Mouse (Mus musculus) forebrain, embryonic 10.5 days (tissue): Measurements from ENCODE around the gene 1700074P13Rik. TPM values are rescaled to one million over a fixed set of nuclear protein-coding genes. Genes with fewer than 3 reads are reported as not detected.
"Not testable (repeated sequence)": the region's sequence is repeated elsewhere in the genome, so short reads cannot be mapped to it uniquely, and the experiment has no call there.

Experiments used
- DNase-seq: peaks from one replicate; pipeline ENCODE4 v3.0.0-alpha.2; 2017; ENCODE audit warnings: low spot score; ENCODE audit errors: extremely low spot score
- H3K27ac ChIP-seq: fragments of 300-500 bp; sonication (generic); 2 replicates; pipeline ENCODE4 v1.5.1; 2016; ENCODE audit warnings: mild to moderate bottlenecking
- H3K27me3 ChIP-seq: fragments of 300-500 bp; sonication (generic); 2 replicates; pipeline ENCODE4 v1.6.1; 2016; ENCODE audit warnings: mild to moderate bottlenecking; ENCODE audit not compliant: poor library complexity, severe bottlenecking
- H3K36me3 ChIP-seq: fragments of 300-500 bp; sonication (generic); replicated peaks from 2 replicates; pipeline ENCODE4 v1.6.1; 2016; ENCODE audit warnings: mild to moderate bottlenecking, moderate library complexity
- H3K4me1 ChIP-seq: fragments of 300-500 bp; sonication (generic); 2 replicates; pipeline ENCODE4 v1.6.1; 2016
- H3K4me3 ChIP-seq: fragments of 300-500 bp; sonication (generic); 2 replicates; pipeline ENCODE4 v1.5.1; 2016; ENCODE audit warnings: mild to moderate bottlenecking, moderate library complexity
- H3K9me3 ChIP-seq: fragments of 300-500 bp; sonication (generic); 2 replicates; pipeline ENCODE4 v1.6.1; 2016; ENCODE audit warnings: mild to moderate bottlenecking, moderate library complexity
- WGBS: fragments of 180-500 bp; shearing (Covaris S2); methylation state at CpG from one replicate; pipeline ENCODE4 v1.1.7; 2016; 5-methylcytosine and 5-hydroxymethylcytosine counted together
- polyA plus RNA-seq: library from polyadenylated mRNA; unstranded; fragments of >200 nt; fragmentation: Nextera tagmentation; extraction: Ambion mirVana; gene quantifications from 2 replicates; pipeline ENCODE4 v1.2.1, GENCODE M21; 2016

The 1700074P13Rik gene
- not detected in 2 replicates for polyA plus RNA-seq

GRCm38 (mm10) chr6:40940457-40940856, at the start of gene 1700074P13Rik:
1700074P13Rik (minus strand) TSS chr6:40940557.
- H3K36me3 ChIP-seq, result no peaks in the 10 kb centered on the region
- WGBS, result 93% methylated on average over 10 of the region's 10 CpGs
- no peak for DNase-seq
- no peaks in the 10 kb centered on the region for H3K4me1 ChIP-seq
- H3K27me3 ChIP-seq, result no peaks in the 10 kb centered on the region
- no peak within 1 kb of the TSS for H3K4me3 ChIP-seq
- no peaks in the 10 kb centered on the region for H3K9me3 ChIP-seq
- H3K27ac ChIP-seq, result no peak within 1 kb of the TSS

- H3K36me3 ChIP-seq, H3K9me3 ChIP-seq, DNase-seq, H3K27ac ChIP-seq, H3K4me1 ChIP-seq, H3K27me3 ChIP-seq, H3K4me3 ChIP-seq: not testable (repeated sequence)
- 93% methylated on average over 2 of the region's 2 CpGs for WGBS
These were observed 24.1 kb upstream of the 1700074P13Rik start, which contains the start of gene 1810009J06Rik for GRCm38 (mm10) chr6:40964454-40964853. 1810009J06Rik (plus strand) TSS chr6:40964754.

- Histone ChIP-seq H3K27me3 (no peaks in the 10 kb centered on the region), H3K27ac (no peak overlapping the region), H3K4me3 (no peak overlapping the region), H3K4me1 (no peaks in the 10 kb centered on the region), H3K36me3 (no peaks in the 10 kb centered on the region), H3K9me3 (no peaks in the 10 kb centered on the region; the same call in 1 of the 2 replicates)
- 70% methylated on average over 2 of the region's 2 CpGs for WGBS
- DNase-seq, result no peak
These were observed 13.4 kb upstream of the 1700074P13Rik start for GRCm38 (mm10) chr6:40953716-40954115.

GRCm38 (mm10) chr6:40951770-40952169, 11.4 kb upstream of the 1700074P13Rik start, which contains the start of gene Gm4744:
Gm4744 (minus strand) TSS chr6:40951870.
- Histone ChIP-seq H3K9me3 (no peaks in the 10 kb centered on the region), H3K27me3 (no peaks in the 10 kb centered on the region), H3K36me3 (no peaks in the 10 kb centered on the region), H3K4me1 (no peaks in the 10 kb centered on the region), H3K4me3 (no peak within 1 kb of the TSS), H3K27ac (no peak within 1 kb of the TSS)
- DNase-seq, result no peak

- H3K4me1 ChIP-seq, result no peaks in the 10 kb centered on the region
- H3K4me3 ChIP-seq, result no peak overlapping the region
- no peak for DNase-seq
- H3K36me3 ChIP-seq, result no peaks in the 10 kb centered on the region
- H3K9me3 ChIP-seq, result no peaks in the 10 kb centered on the region
- H3K27me3 ChIP-seq, result no peaks in the 10 kb centered on the region
- H3K27ac ChIP-seq, result no peak overlapping the region
- WGBS, result 88% methylated on average over 4 of the region's 4 CpGs
These were observed 20.4 kb downstream of the 1700074P13Rik start for GRCm38 (mm10) chr6:40919954-40920353.

GRCm38 (mm10) chr6:40900287-40900686, 40.1 kb downstream of the 1700074P13Rik start, which contains the start of gene Prss58:
Prss58 (minus strand) TSS chr6:40900387.
- no peak within 1 kb of the TSS for H3K4me3 ChIP-seq
- no peaks in the 10 kb centered on the region for H3K36me3 ChIP-seq
- H3K4me1 ChIP-seq, result no peaks in the 10 kb centered on the region
- DNase-seq, result no peak
- H3K27ac ChIP-seq, result no peak within 1 kb of the TSS
- no peaks in the 10 kb centered on the region for H3K9me3 ChIP-seq
- H3K27me3 ChIP-seq, result no peaks in the 10 kb centered on the region

GRCm38 (mm10) chr6:40894716-40895115, 45.6 kb downstream of the 1700074P13Rik start:
- H3K27me3 ChIP-seq, result no peaks in the 10 kb centered on the region
- no peaks in the 10 kb centered on the region for H3K4me1 ChIP-seq
- H3K36me3 ChIP-seq, result no peaks in the 10 kb centered on the region
- WGBS, result 83% methylated on average over 1 of the region's 1 CpGs
- no peak overlapping the region for H3K27ac ChIP-seq
- no peaks in the 10 kb centered on the region for H3K9me3 ChIP-seq
- no peak overlapping the region for H3K4me3 ChIP-seq
- no peak for DNase-seq

- 43% methylated on average over 7 of the region's 7 CpGs for WGBS
- DNase-seq, result no peak
- H3K27ac ChIP-seq, result no peak overlapping the region
- H3K27me3 ChIP-seq, result no peaks in the 10 kb centered on the region
- H3K9me3 ChIP-seq, result no peaks in the 10 kb centered on the region
- H3K4me1 ChIP-seq, result no peaks in the 10 kb centered on the region
- no peak overlapping the region for H3K4me3 ChIP-seq
- no peaks in the 10 kb centered on the region for H3K36me3 ChIP-seq
These were observed 46.8 kb downstream of the 1700074P13Rik start for GRCm38 (mm10) chr6:40893577-40893976.

GRCm38 (mm10) chr6:40891754-40892153, 48.6 kb downstream of the 1700074P13Rik start:
- H3K27me3 ChIP-seq, result no peaks in the 10 kb centered on the region
- no peaks in the 10 kb centered on the region for H3K36me3 ChIP-seq
- no peak for DNase-seq
- 83% methylated on average over 4 of the region's 4 CpGs for WGBS
- H3K27ac ChIP-seq, result no peak overlapping the region
- no peaks in the 10 kb centered on the region for H3K4me1 ChIP-seq
- no peaks in the 10 kb centered on the region for H3K9me3 ChIP-seq
- H3K4me3 ChIP-seq, result no peak overlapping the region

GRCm38 (mm10) chr6:40890973-40891372, 49.4 kb downstream of the 1700074P13Rik start:
- H3K27me3 ChIP-seq, result no peaks in the 10 kb centered on the region
- WGBS, result 78% methylated on average over 1 of the region's 1 CpGs
- H3K4me1 ChIP-seq, result no peaks in the 10 kb centered on the region
- H3K36me3 ChIP-seq, result no peaks in the 10 kb centered on the region
- no peak overlapping the region for H3K4me3 ChIP-seq
- no peaks in the 10 kb centered on the region for H3K9me3 ChIP-seq
- no peak overlapping the region for H3K27ac ChIP-seq
- no peak for DNase-seq

- H3K4me1 ChIP-seq, result no peaks in the 10 kb centered on the region
- no peaks in the 10 kb centered on the region for H3K9me3 ChIP-seq
- WGBS, result 93% methylated on average over 3 of the region's 3 CpGs
- H3K4me3 ChIP-seq, result no peak within 1 kb of the TSS
- H3K36me3 ChIP-seq, result no peaks in the 10 kb centered on the region
- no peak for DNase-seq
- H3K27me3 ChIP-seq, result no peaks in the 10 kb centered on the region
- H3K27ac ChIP-seq, result no peak within 1 kb of the TSS
These were observed 53.0 kb downstream of the 1700074P13Rik start, which contains the start of gene Moxd2 for GRCm38 (mm10) chr6:40887394-40887793. Moxd2 (minus strand) TSS chr6:40887494.
